Mouse (Mus musculus): Measurements from ENCODE around the gene Tlcd1. TPM values are rescaled to one million over a fixed set of nuclear protein-coding genes. Genes with fewer than 3 reads are reported as not detected.
"Not testable (repeated sequence)": the region's sequence is repeated elsewhere in the genome, so short reads cannot be mapped to it uniquely, and the experiment has no call there.

Gene Tlcd1
- polyA plus RNA-seq, 1 experiment from 2014 or later = 4.7 TPM

- WGBS = 78% methylated on average over 6 of the region's 6 CpGs
- peaks cover 32% of the 10 kb centered on the region for H3K36me3 ChIP-seq (ENCODE audit: poor library complexity, severe bottlenecking)
- no peaks in the 10 kb centered on the region for H3K9me3 ChIP-seq (replicated peaks)
- no peaks in the 10 kb centered on the region for H3K27me3 ChIP-seq
- H3K4me2 ChIP-seq = 0 out of 2 replicates have a peak overlapping the region, but pooled peaks have one; percentile 4
- no peak overlapping the region for H3K4me3 ChIP-seq
- no peak overlapping the region for H3K27ac ChIP-seq
- no peak for ATAC-seq
- H3K4me1 ChIP-seq = peaks cover 67% of the 10 kb centered on the region
- no peak overlapping the region for H3K9ac ChIP-seq
Observed at GRCm38 (mm10) chr11:78180081-78180761, 3.7 kb downstream of the Tlcd1 start.

DNA sequence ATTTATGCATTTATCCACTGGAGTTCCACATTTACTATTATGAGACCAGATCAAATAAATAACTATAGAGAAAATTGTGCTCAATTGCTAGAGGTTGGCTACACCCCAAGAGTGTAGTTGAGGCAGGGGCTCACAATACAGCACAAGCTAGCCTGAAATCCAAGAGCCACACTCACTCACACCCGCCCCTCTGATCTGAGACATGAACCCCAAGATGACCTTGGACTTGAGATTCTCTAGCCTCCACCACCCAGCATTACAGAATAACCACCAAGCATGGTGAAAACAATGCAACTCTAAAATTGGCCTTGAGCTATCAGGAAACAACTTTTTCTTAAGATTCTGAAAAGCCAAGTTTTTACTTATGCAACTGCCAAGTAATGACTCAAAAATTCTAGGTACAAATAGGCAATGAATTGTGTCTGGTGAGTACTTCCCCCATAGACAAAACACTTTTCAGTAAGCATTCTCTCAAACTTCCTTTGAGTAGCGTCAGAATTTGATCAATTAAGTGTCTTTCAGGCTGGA is 5.4 kb downstream of the Tlcd1 start:
- peak overlapping the region; percentile 74 for H3K4me2 ChIP-seq
- no peaks in the 10 kb centered on the region for H3K27me3 ChIP-seq
- H3K36me3 ChIP-seq (ENCODE audit: poor library complexity, severe bottlenecking) = peaks cover 32% of the 10 kb centered on the region
- H3K4me1 ChIP-seq = peaks cover 59% of the 10 kb centered on the region
- H3K27ac ChIP-seq = no peak overlapping the region
- 50% methylated on average over 2 of the region's 2 CpGs for WGBS
- H3K9me3 ChIP-seq (replicated peaks) = no peaks in the 10 kb centered on the region
- peak overlapping the region; percentile 91 for H3K9ac ChIP-seq
- peak overlapping the region; percentile 92 for H3K4me3 ChIP-seq
- no peak for ATAC-seq

GRCm38 (mm10) chr11:78182450-78182849 is 5.9 kb downstream of the Tlcd1 start:
- H3K36me3 ChIP-seq (ENCODE audit: poor library complexity, severe bottlenecking) = peaks cover 32% of the 10 kb centered on the region
- H3K9me3 ChIP-seq (replicated peaks) = no peaks in the 10 kb centered on the region
- H3K4me2 ChIP-seq = peak overlapping the region; percentile 74
- no peaks in the 10 kb centered on the region for H3K27me3 ChIP-seq
- H3K4me1 ChIP-seq = peaks cover 53% of the 10 kb centered on the region
- no peak for ATAC-seq
- peak overlapping the region; percentile 93; the same call in 1 of the 2 replicates for H3K27ac ChIP-seq
- H3K4me3 ChIP-seq = peak overlapping the region; percentile 92
- peak overlapping the region; percentile 91 for H3K9ac ChIP-seq
- WGBS = 9% methylated on average over 7 of the region's 7 CpGs

DNA sequence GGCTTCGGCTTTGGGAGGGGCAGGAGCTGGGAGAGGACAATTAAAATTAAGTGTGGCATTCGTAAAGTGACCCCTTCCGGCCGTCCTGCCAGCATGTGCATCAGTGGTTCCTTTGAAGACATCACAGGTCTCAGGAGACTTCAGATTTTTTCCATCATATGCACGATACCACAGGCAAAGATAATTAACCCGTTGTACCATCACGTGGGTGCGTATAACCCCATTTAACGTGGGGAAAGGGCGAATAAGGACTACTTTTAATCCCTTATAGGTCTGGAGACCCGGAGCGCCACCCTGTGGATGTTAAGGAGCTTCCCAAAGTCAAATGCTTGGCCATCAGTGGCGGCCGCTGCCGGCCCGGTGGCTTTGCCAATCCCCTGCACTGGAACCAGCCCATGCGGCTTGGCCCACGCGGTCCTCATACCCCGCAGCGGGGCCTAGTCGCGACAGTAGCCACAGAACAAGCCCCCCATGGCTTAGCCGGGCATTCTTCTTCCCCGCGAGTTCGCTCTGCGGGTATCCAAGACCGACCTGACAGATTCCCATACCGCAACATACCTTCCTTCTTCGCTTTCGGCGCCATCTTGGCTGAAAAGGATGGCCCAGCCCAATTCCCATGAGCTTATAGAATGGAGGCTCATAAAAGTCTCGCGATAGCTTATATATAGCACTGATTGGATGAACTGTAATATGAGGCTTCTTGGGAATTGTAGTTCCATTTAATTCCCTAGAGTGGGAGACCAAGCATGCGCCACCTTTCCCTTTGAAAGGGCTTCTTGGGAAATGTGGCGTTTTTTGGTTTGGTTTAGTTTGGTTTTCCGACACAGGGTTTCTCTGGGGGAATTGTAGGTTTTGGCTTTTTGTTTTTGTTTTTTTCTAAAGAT is 6.7 kb downstream of the Tlcd1 start, which contains the start of gene Rpl23a:
Gene Rpl23a, minus strand, starts transcription at position 624 of the 884 bp plus-strand sequence.
- ATAC-seq = peak; percentile 95
- peaks cover 32% of the 10 kb centered on the region for H3K36me3 ChIP-seq (ENCODE audit: poor library complexity, severe bottlenecking)
- peak within 1 kb of the TSS; percentile 74 for H3K4me2 ChIP-seq
- no peaks in the 10 kb centered on the region for H3K27me3 ChIP-seq
- H3K4me1 ChIP-seq = peaks cover 52% of the 10 kb centered on the region
- under 1% methylated on average over 38 of the region's 38 CpGs for WGBS
- H3K27ac ChIP-seq = peak within 1 kb of the TSS; percentile 93
- H3K4me3 ChIP-seq = peak within 1 kb of the TSS; percentile 92
- H3K9me3 ChIP-seq (replicated peaks) = no peaks in the 10 kb centered on the region
- peak within 1 kb of the TSS; percentile 91 for H3K9ac ChIP-seq

- WGBS = 52% methylated on average over 10 of the region's 10 CpGs
- Histone ChIP-seq H3K9ac (no peak overlapping the region), H3K4me1 (peaks cover 44% of the 10 kb centered on the region), H3K4me3 (peak overlapping the region; percentile 92), H3K36me3 (ENCODE audit: poor library complexity, severe bottlenecking) (peaks cover 32% of the 10 kb centered on the region), H3K27ac (peak overlapping the region; percentile 26; the same call in 1 of the 2 replicates), H3K4me2 (peak overlapping the region; percentile 47), H3K9me3 (replicated peaks) (no peaks in the 10 kb centered on the region), H3K27me3 (no peaks in the 10 kb centered on the region)
- peak; percentile 3; the same call in 1 of the 2 replicates for ATAC-seq
Observed at GRCm38 (mm10) chr11:78183884-78184514, 7.5 kb downstream of the Tlcd1 start.

- Histone ChIP-seq H3K36me3 (ENCODE audit: poor library complexity, severe bottlenecking) (peaks cover 26% of the 10 kb centered on the region), H3K4me1 (peaks cover 40% of the 10 kb centered on the region)
- H3K9ac ChIP-seq; H3K4me2 ChIP-seq; H3K27ac ChIP-seq; ATAC-seq; H3K9me3 ChIP-seq (replicated peaks); H3K27me3 ChIP-seq; H3K4me3 ChIP-seq: not testable (repeated sequence)
- WGBS = 97% methylated on average over 6 of the region's 6 CpGs
Observed at GRCm38 (mm10) chr11:78184702-78185101, 8.2 kb downstream of the Tlcd1 start.

GRCm38 (mm10) chr11:78188331-78189233 is 12.1 kb downstream of the Tlcd1 start, which contains the start of gene Rab34:
Gene Rab34 (plus strand): TSS chr11:78188430.
- Histone ChIP-seq H3K4me1 (peaks cover 21% of the 10 kb centered on the region), H3K4me3 (peak within 1 kb of the TSS; percentile 60), H3K4me2 (peak within 1 kb of the TSS; percentile 65), H3K27ac (peak within 1 kb of the TSS; percentile 94), H3K36me3 (ENCODE audit: poor library complexity, severe bottlenecking) (peaks cover 33% of the 10 kb centered on the region), H3K27me3 (no peaks in the 10 kb centered on the region), H3K9me3 (replicated peaks) (no peaks in the 10 kb centered on the region), H3K9ac (peak within 1 kb of the TSS; percentile 82)
- ATAC-seq = peak; percentile 83
- WGBS = under 1% methylated on average over 78 of the region's 80 CpGs

DNA sequence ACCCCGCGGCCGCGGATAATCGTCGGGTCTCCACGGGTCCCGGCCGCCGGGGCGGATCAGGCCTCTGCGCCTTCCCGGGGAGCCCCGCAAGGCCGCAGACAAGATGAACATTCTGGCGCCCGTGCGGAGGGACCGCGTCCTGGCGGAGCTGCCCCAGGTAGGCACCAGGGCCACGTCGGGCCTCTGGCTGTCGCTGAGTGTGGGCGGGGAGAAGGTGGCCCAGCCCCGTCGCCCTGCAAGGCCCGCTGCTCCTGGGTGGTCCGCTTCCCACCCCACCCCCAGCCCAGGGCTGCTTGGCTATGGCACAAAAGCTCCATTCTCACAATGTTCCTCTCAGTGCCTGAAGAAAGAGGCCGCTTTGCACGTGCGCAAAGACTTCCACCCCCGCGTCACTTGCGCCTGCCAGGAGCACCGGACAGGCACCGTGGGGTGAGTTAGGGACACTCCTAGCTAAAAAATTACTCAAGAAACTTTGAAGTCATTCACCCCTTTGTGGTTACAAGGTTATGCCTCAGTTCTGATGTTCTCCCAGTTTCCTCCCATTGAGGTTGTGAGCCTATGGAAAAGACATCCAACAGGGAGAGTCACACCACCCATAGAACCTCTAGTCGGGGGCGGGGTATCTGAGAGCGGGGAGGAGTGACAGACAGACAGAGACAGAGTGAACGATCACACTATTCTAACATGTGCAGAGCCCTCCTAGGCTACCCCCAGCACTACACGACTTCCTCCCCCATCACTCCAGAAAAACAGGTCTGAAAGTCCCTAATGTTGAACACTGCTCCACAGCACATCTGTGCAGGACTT is 12.9 kb downstream of the Tlcd1 start:
- peak; percentile 85 for ATAC-seq

DNA sequence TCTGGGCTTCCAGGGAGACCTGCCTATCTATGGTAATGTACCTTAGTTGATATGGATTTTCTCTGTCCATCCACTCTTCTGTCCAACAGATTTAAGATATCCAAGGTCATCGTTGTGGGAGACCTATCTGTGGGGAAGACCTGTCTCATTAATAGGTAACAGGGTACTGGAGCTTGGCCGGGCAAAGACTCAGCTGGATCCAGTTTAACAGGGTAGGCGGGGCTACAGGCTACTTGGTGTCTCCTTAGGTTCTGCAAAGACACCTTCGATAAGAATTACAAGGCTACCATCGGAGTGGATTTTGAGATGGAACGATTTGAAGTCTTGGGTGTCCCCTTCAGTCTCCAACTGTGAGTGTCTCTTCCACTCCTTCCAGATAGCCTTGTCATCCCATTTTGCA is 13.5 kb downstream of the Tlcd1 start:
- Histone ChIP-seq H3K27me3 (no peaks in the 10 kb centered on the region), H3K27ac (peak overlapping the region; percentile 94), H3K4me3 (peak overlapping the region; percentile 60), H3K9me3 (replicated peaks) (no peaks in the 10 kb centered on the region), H3K9ac (no peak overlapping the region), H3K36me3 (ENCODE audit: poor library complexity, severe bottlenecking) (peaks cover 33% of the 10 kb centered on the region), H3K4me2 (peak overlapping the region; percentile 65), H3K4me1 (peaks cover 26% of the 10 kb centered on the region)
- WGBS = 75% methylated on average over 6 of the region's 6 CpGs
- ATAC-seq = no peak

More for the DNA sequence above, 12.9 kb downstream of the Tlcd1 start:
- Histone ChIP-seq H3K27me3 (no peaks in the 10 kb centered on the region), H3K4me2 (peak overlapping the region; percentile 65), H3K9ac (peak overlapping the region; percentile 82), H3K4me3 (peak overlapping the region; percentile 60), H3K27ac (peak overlapping the region; percentile 94), H3K4me1 (peaks cover 20% of the 10 kb centered on the region), H3K36me3 (ENCODE audit: poor library complexity, severe bottlenecking) (peaks cover 33% of the 10 kb centered on the region), H3K9me3 (replicated peaks) (no peaks in the 10 kb centered on the region)
- under 1% methylated on average over 41 of the region's 42 CpGs for WGBS

GRCm38 (mm10) chr11:78193113-78193512 is 16.6 kb downstream of the Tlcd1 start, which contains the start of gene Proca1:
Gene Proca1 (plus strand): TSS chr11:78193392.
- 81% methylated on average over 1 of the region's 1 CpGs for WGBS
- Histone ChIP-seq H3K27ac (no peak within 1 kb of the TSS), H3K27me3 (no peaks in the 10 kb centered on the region), H3K4me2 (peak within 1 kb of the TSS; percentile 55; the same call in 1 of the 2 replicates), H3K9me3 (replicated peaks) (no peaks in the 10 kb centered on the region), H3K9ac (no peak within 1 kb of the TSS), H3K4me1 (peaks cover 23% of the 10 kb centered on the region), H3K4me3 (no peak within 1 kb of the TSS), H3K36me3 (ENCODE audit: poor library complexity, severe bottlenecking) (peaks cover 33% of the 10 kb centered on the region)
- ATAC-seq = no peak
